Comparison of ENCODE assay signal across 9 mouse cellular contexts in the genomic region with DNA sequence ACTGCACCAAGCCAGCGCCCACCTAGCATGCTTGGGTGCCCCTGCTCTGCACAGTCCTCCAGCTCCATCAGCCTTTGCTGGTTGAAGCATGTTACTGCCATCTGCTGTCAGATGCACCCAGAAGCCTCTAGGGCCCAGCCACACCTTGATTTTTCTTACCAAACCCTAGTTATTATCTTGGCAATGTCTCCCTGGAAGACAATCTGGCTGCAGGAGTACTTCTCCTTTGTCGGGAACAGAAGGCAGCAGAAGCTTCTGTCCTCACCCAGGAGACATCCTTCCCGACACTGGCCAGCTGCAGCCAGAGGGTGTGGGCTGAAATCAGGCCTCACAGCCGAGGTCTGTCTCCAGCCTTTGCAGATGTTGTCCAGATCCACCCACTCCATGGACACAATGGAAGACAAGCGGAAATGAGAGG. TPM values are rescaled to one million over a fixed set of nuclear protein-coding genes. Genes with fewer than 3 reads are reported as not detected.
DNase-seq lines count a peak whose midpoint lies in the region; ATAC-seq lines count a peak whose summit lies in the region.
"Had no signal": no experiment of that assay in that cellular context is flagged by ENCODE, and none has a peak within 500 bp of the region (broad histone marks: within the 10 kb centered on the region; RNA-seq: fewer than 3 reads in every experiment).

No protein-coding gene starts in this region.

- no peak overlapping the region for H3K27ac ChIP-seq in embryonic facial prominence, embryonic 11.5 days (replicated peaks; ENCODE audit: low read depth, low read length)
- peak overlapping the region; percentile 52 for H3K27ac ChIP-seq in heart, embryonic 10.5 days
- peak overlapping the region; percentile 67; the same call in 1 of the 2 replicates for H3K27ac ChIP-seq in kidney, embryonic 14.5 days (ENCODE audit: low read depth, low read length)
- no peak overlapping the region for H3K27ac ChIP-seq in liver, embryonic 11.5 days (ENCODE audit: low read depth, low read length)

- ATAC-seq in embryonic facial prominence, embryonic 11.5 days (replicated peaks; ENCODE audit: insufficient number of reproducible peaks, low FRiP score, low TSS enrichment, low read depth): no peak
- peak; percentile 51; the same call in 1 of the 2 replicates for ATAC-seq in kidney, embryonic 14.5 days (ENCODE audit: low FRiP score, low TSS enrichment)
- no peak for ATAC-seq in liver, embryonic 11.5 days (replicated peaks; ENCODE audit: low FRiP score)
- no peak for ATAC-seq in erythroid progenitor cell, adult 5-6 weeks (replicated peaks; ENCODE audit: low FRiP score, poor library complexity, severe bottlenecking)

- no peaks in the 10 kb centered on the region for H3K4me1 ChIP-seq in embryonic facial prominence, embryonic 11.5 days (ENCODE audit: control insufficient read depth, insufficient read depth, low read length)
- peaks cover 16% of the 10 kb centered on the region for H3K4me1 ChIP-seq in heart, embryonic 10.5 days
- peaks cover 14% of the 10 kb centered on the region for H3K4me1 ChIP-seq in kidney, embryonic 14.5 days (ENCODE audit: control insufficient read depth, insufficient read depth, low read length)
- H3K4me1 ChIP-seq in liver, embryonic 11.5 days (replicated peaks; ENCODE audit: control insufficient read depth, insufficient read depth, low read length): no peaks in the 10 kb centered on the region
- H3K4me1 ChIP-seq: neural tube, embryonic 12.5 days had no signal

- no peak overlapping the region for H3K4me3 ChIP-seq in embryonic facial prominence, embryonic 11.5 days (ENCODE audit: low read depth, low read length)
- no peak overlapping the region for H3K4me3 ChIP-seq in heart, embryonic 10.5 days
- H3K4me3 ChIP-seq in kidney, embryonic 14.5 days (ENCODE audit: low read length): no peak overlapping the region
- no peak overlapping the region for H3K4me3 ChIP-seq in liver, embryonic 11.5 days (ENCODE audit: low read depth, low read length)
- H3K4me3 ChIP-seq: neural tube, embryonic 12.5 days had no signal

- H3K27me3 ChIP-seq in embryonic facial prominence, embryonic 11.5 days (ENCODE audit: control insufficient read depth, insufficient read depth, low read length): no peaks in the 10 kb centered on the region
- no peaks in the 10 kb centered on the region for H3K27me3 ChIP-seq in heart, embryonic 10.5 days (ENCODE audit: insufficient read depth, poor library complexity, severe bottlenecking)
- H3K27me3 ChIP-seq in kidney, embryonic 14.5 days (ENCODE audit: control insufficient read depth, insufficient read depth, low read length): no peaks in the 10 kb centered on the region
- H3K27me3 ChIP-seq in liver, embryonic 11.5 days (replicated peaks; ENCODE audit: control insufficient read depth, insufficient read depth, low read length): no peaks in the 10 kb centered on the region
- H3K27me3 ChIP-seq: neural tube, embryonic 12.5 days had no signal

- 0 out of 2 replicates have a peak overlapping the region, but pooled peaks have one; percentile 23 for H3K9ac ChIP-seq in embryonic facial prominence, embryonic 11.5 days (replicated peaks; ENCODE audit: low read length)
- H3K9ac ChIP-seq in kidney, embryonic 14.5 days (ENCODE audit: low read depth, low read length): no peak overlapping the region
- no peak overlapping the region for H3K9ac ChIP-seq in liver, embryonic 11.5 days (ENCODE audit: low read depth, low read length)
- H3K9ac ChIP-seq: neural tube, embryonic 12.5 days had no signal

- H3K9me3 ChIP-seq in embryonic facial prominence, embryonic 11.5 days (replicated peaks; ENCODE audit: control insufficient read depth, low read length): no peaks in the 10 kb centered on the region
- H3K9me3 ChIP-seq in heart, embryonic 10.5 days: no peaks in the 10 kb centered on the region
- H3K9me3 ChIP-seq in kidney, embryonic 14.5 days (ENCODE audit: control insufficient read depth, low read length): no peaks in the 10 kb centered on the region
- no peaks in the 10 kb centered on the region for H3K9me3 ChIP-seq in liver, embryonic 11.5 days (ENCODE audit: control insufficient read depth, low read length)
- H3K9me3 ChIP-seq: neural tube, embryonic 12.5 days had no signal

- H3K36me3 ChIP-seq in embryonic facial prominence, embryonic 11.5 days (replicated peaks; ENCODE audit: control insufficient read depth, insufficient read depth, low read depth, low read length): no peaks in the 10 kb centered on the region
- no peaks in the 10 kb centered on the region for H3K36me3 ChIP-seq in heart, embryonic 10.5 days
- H3K36me3 ChIP-seq in kidney, embryonic 14.5 days (ENCODE audit: control insufficient read depth, insufficient read depth, low read length): no peaks in the 10 kb centered on the region; the same call in 1 of the 2 replicates
- no peaks in the 10 kb centered on the region for H3K36me3 ChIP-seq in liver, embryonic 11.5 days (ENCODE audit: control insufficient read depth, insufficient read depth, low read length)
- H3K36me3 ChIP-seq: neural tube, embryonic 12.5 days had no signal

- H3K4me2 ChIP-seq in embryonic facial prominence, embryonic 11.5 days (ENCODE audit: low read depth, low read length): no peak overlapping the region
- no peak overlapping the region for H3K4me2 ChIP-seq in kidney, embryonic 14.5 days (replicated peaks; ENCODE audit: low read depth, low read length)
- H3K4me2 ChIP-seq in liver, embryonic 11.5 days: no peak overlapping the region
- H3K4me2 ChIP-seq: neural tube, embryonic 12.5 days had no signal

- peak; percentile 27 for DNase-seq in embryo, embryonic 11 days
- DNase-seq in embryo, embryonic 9.5 days (ENCODE audit: extremely low spot score): no peak
- DNase-seq in embryonic facial prominence, embryonic 11.5 days (ENCODE audit: low spot score): no peak
- DNase-seq in heart, embryonic 10.5 days (ENCODE audit: low spot score): no peak
- peak; percentile 39 for DNase-seq in liver, embryonic 11.5 days (ENCODE audit: low spot score)
- DNase-seq in right cerebral cortex, postnatal 4 days: peak; percentile 22

- WGBS in embryonic facial prominence, embryonic 11.5 days: 54% methylated on average over 5 of the region's 5 CpGs
- WGBS in heart, embryonic 10.5 days: 36% methylated on average over 5 of the region's 5 CpGs
- whole genome bisulfite sequencing in kidney, embryonic 14.5 days: 49% methylated on average over 5 of the region's 5 CpGs
- WGBS in liver, embryonic 11.5 days: 44% methylated on average over 5 of the region's 5 CpGs

RNA-seq across cellular contexts. Expression of gene Emp1, which starts 7.2 kb away (rescaled TPM):
- 6.6 and 7.3 TPM in 2 replicates for polyA plus RNA-seq in embryonic facial prominence, embryonic 11.5 days (2014; fragmentation: Nextera tagmentation; extraction: Ambion mirVana)
- 5.1 and 10.5 TPM in 2 replicates for polyA plus RNA-seq in heart, embryonic 10.5 days (2016; fragmentation: Nextera tagmentation; extraction: Ambion mirVana)
- polyA plus RNA-seq in kidney, embryonic 14.5 days (2014; fragmentation: Nextera tagmentation; extraction: Ambion mirVana): 14.0 and 23.7 TPM in 2 replicates
- polyA plus RNA-seq in liver, embryonic 11.5 days (2014; fragmentation: Nextera tagmentation; extraction: Ambion mirVana): 0.81 and 1.5 TPM in 2 replicates
- total RNA-seq in erythroid progenitor cell, adult 5-6 weeks (2015; ENCODE audit: low replicate concordance): 3.2 TPM in 1 of 2 replicates, not detected in the other
- total RNA-seq in erythroid progenitor cell, adult 5-6 weeks (2017; ENCODE audit: low replicate concordance): 0.77 and 2.0 TPM in 2 replicates

RNA-seq across cellular contexts. Expression of gene Pbp2, which starts 59.4 kb away (rescaled TPM):
- not detected in 2 replicates for polyA plus RNA-seq in embryonic facial prominence, embryonic 11.5 days (2014; fragmentation: Nextera tagmentation; extraction: Ambion mirVana)
- polyA plus RNA-seq in heart, embryonic 10.5 days (2016; fragmentation: Nextera tagmentation; extraction: Ambion mirVana): 0.16 TPM in 1 of 2 replicates, not detected in the other
- 0.30 and 0.50 TPM in 2 replicates for polyA plus RNA-seq in kidney, embryonic 14.5 days (2014; fragmentation: Nextera tagmentation; extraction: Ambion mirVana)
- polyA plus RNA-seq in liver, embryonic 11.5 days (2014; fragmentation: Nextera tagmentation; extraction: Ambion mirVana): not detected in 2 replicates
- total RNA-seq in erythroid progenitor cell, adult 5-6 weeks (2015; ENCODE audit: low replicate concordance): 1.7 TPM in 1 of 2 replicates, not detected in the other
- not detected in 2 replicates for total RNA-seq in erythroid progenitor cell, adult 5-6 weeks (2017; ENCODE audit: low replicate concordance)

Comparison
In these comparisons a context has a peak if more than half of its experiments do, and no peak if none do; other contexts are left out.
1. DNase-seq: peak in embryo, embryonic 11 days (single experiment), liver, embryonic 11.5 days (single experiment) and right cerebral cortex, postnatal 4 days (single experiment); none in embryo, embryonic 9.5 days (single experiment), embryonic facial prominence, embryonic 11.5 days (single experiment) and heart, embryonic 10.5 days (single experiment).
2. H3K27ac ChIP-seq: peak in heart, embryonic 10.5 days (single experiment) and kidney, embryonic 14.5 days (single experiment); none in embryonic facial prominence, embryonic 11.5 days (single experiment) and liver, embryonic 11.5 days (single experiment).